Mouse (Mus musculus): ENCODE measurements around the gene Neu1. TPM values are rescaled to one million over a fixed set of nuclear protein-coding genes. Genes with fewer than 3 reads are reported as not detected.
A peak's percentile ranks its signal among the peaks of the same experiment; 100 is the strongest.

Neu1 gene
- polyA plus RNA-seq, 1 experiment from 2014 or later, result 19.6 TPM

GRCm38 (mm10) chr17:34893072-34893824 is 37.8 kb upstream of the Neu1 start:
- no peaks in the 10 kb centered on the region for H3K9me3 ChIP-seq (ENCODE audit: control insufficient read depth, low read length)
- H3K4me3 ChIP-seq (ENCODE audit: low read length), result peak overlapping the region; percentile 53
- no peak for ATAC-seq (ENCODE audit: low FRiP score, low TSS enrichment)
- peak overlapping the region; percentile 79 for H3K4me2 ChIP-seq (replicated peaks; ENCODE audit: low read depth, low read length)
- peak overlapping the region; percentile 48; the same call in 1 of the 2 replicates for H3K9ac ChIP-seq (ENCODE audit: low read depth, low read length)
- peaks cover 7% of the 10 kb centered on the region for H3K36me3 ChIP-seq (ENCODE audit: control insufficient read depth, insufficient read depth, low read length)
- WGBS, result 74% methylated on average over 12 of the region's 12 CpGs
- H3K4me1 ChIP-seq (ENCODE audit: control insufficient read depth, insufficient read depth, low read length), result peaks cover 10% of the 10 kb centered on the region
- peak overlapping the region; percentile 74; the same call in 1 of the 2 replicates for H3K27ac ChIP-seq (ENCODE audit: low read depth, low read length)
- H3K27me3 ChIP-seq (ENCODE audit: control insufficient read depth, insufficient read depth, low read length), result no peaks in the 10 kb centered on the region

GRCm38 (mm10) chr17:34894074-34894597 is 36.9 kb upstream of the Neu1 start:
- Histone ChIP-seq H3K27ac (ENCODE audit: low read depth, low read length) (peak overlapping the region; percentile 75), H3K36me3 (ENCODE audit: control insufficient read depth, insufficient read depth, low read length) (peaks cover 7% of the 10 kb centered on the region), H3K4me2 (replicated peaks; ENCODE audit: low read depth, low read length) (peak overlapping the region; percentile 79), H3K9me3 (ENCODE audit: control insufficient read depth, low read length) (no peaks in the 10 kb centered on the region), H3K4me3 (ENCODE audit: low read length) (peak overlapping the region; percentile 53), H3K27me3 (ENCODE audit: control insufficient read depth, insufficient read depth, low read length) (no peaks in the 10 kb centered on the region), H3K9ac (ENCODE audit: low read depth, low read length) (peak overlapping the region; percentile 78), H3K4me1 (ENCODE audit: control insufficient read depth, insufficient read depth, low read length) (peaks cover 10% of the 10 kb centered on the region)
- WGBS, result under 1% methylated on average over 42 of the region's 51 CpGs
- peak; percentile 92 for ATAC-seq (ENCODE audit: low FRiP score, low TSS enrichment)

GRCm38 (mm10) chr17:34894801-34895530 is 36.1 kb upstream of the Neu1 start:
- Histone ChIP-seq H3K4me1 (ENCODE audit: control insufficient read depth, insufficient read depth, low read length) (peaks cover 10% of the 10 kb centered on the region), H3K9ac (ENCODE audit: low read depth, low read length) (peak overlapping the region; percentile 78), H3K36me3 (ENCODE audit: control insufficient read depth, insufficient read depth, low read length) (peaks cover 7% of the 10 kb centered on the region), H3K27ac (ENCODE audit: low read depth, low read length) (peak overlapping the region; percentile 75), H3K27me3 (ENCODE audit: control insufficient read depth, insufficient read depth, low read length) (no peaks in the 10 kb centered on the region), H3K4me2 (replicated peaks; ENCODE audit: low read depth, low read length) (peak overlapping the region; percentile 79), H3K9me3 (ENCODE audit: control insufficient read depth, low read length) (no peaks in the 10 kb centered on the region), H3K4me3 (ENCODE audit: low read length) (peak overlapping the region; percentile 53)
- ATAC-seq (ENCODE audit: low FRiP score, low TSS enrichment), result peak; percentile 21
- 6% methylated on average over 49 of the region's 51 CpGs for WGBS

GRCm38 (mm10) chr17:34895724-34896123 is 35.3 kb upstream of the Neu1 start:
- WGBS, result 93% methylated on average over 15 of the region's 15 CpGs
- H3K9ac ChIP-seq (ENCODE audit: low read depth, low read length), result peak overlapping the region; percentile 78; the same call in 1 of the 2 replicates

GRCm38 (mm10) chr17:34896366-34896765 is 34.7 kb upstream of the Neu1 start:
- no peak overlapping the region for H3K4me3 ChIP-seq (ENCODE audit: low read length)
- ATAC-seq (ENCODE audit: low FRiP score, low TSS enrichment), result no peak

More at GRCm38 (mm10) chr17:34895724-34896123, 35.3 kb upstream of the Neu1 start:
- no peak for ATAC-seq (ENCODE audit: low FRiP score, low TSS enrichment)
- peak overlapping the region; percentile 75; the same call in 1 of the 2 replicates for H3K27ac ChIP-seq (ENCODE audit: low read depth, low read length)
- H3K4me2 ChIP-seq (replicated peaks; ENCODE audit: low read depth, low read length), result peak overlapping the region; percentile 79
- peaks cover 7% of the 10 kb centered on the region for H3K36me3 ChIP-seq (ENCODE audit: control insufficient read depth, insufficient read depth, low read length)
- peak overlapping the region; percentile 53 for H3K4me3 ChIP-seq (ENCODE audit: low read length)
- no peaks in the 10 kb centered on the region for H3K27me3 ChIP-seq (ENCODE audit: control insufficient read depth, insufficient read depth, low read length)
- H3K9me3 ChIP-seq (ENCODE audit: control insufficient read depth, low read length), result no peaks in the 10 kb centered on the region
- H3K4me1 ChIP-seq (ENCODE audit: control insufficient read depth, insufficient read depth, low read length), result peaks cover 10% of the 10 kb centered on the region

GRCm38 (mm10) chr17:34897373-34898159 is 33.5 kb upstream of the Neu1 start:
- peak overlapping the region; percentile 90 for H3K4me2 ChIP-seq (replicated peaks; ENCODE audit: low read depth, low read length)
- H3K36me3 ChIP-seq (ENCODE audit: control insufficient read depth, insufficient read depth, low read length), result peaks cover 13% of the 10 kb centered on the region
- peak overlapping the region; percentile 93 for H3K9ac ChIP-seq (ENCODE audit: low read depth, low read length)
- H3K27ac ChIP-seq (ENCODE audit: low read depth, low read length), result peak overlapping the region; percentile 97
- no peak for ATAC-seq (ENCODE audit: low FRiP score, low TSS enrichment)
- WGBS, result 16% methylated on average over 10 of the region's 10 CpGs
- H3K27me3 ChIP-seq (ENCODE audit: control insufficient read depth, insufficient read depth, low read length), result no peaks in the 10 kb centered on the region
- H3K9me3 ChIP-seq (ENCODE audit: control insufficient read depth, low read length), result no peaks in the 10 kb centered on the region
- H3K4me1 ChIP-seq (ENCODE audit: control insufficient read depth, insufficient read depth, low read length), result peaks cover 10% of the 10 kb centered on the region
- peak overlapping the region; percentile 92 for H3K4me3 ChIP-seq (ENCODE audit: low read length)

More at GRCm38 (mm10) chr17:34896366-34896765, 34.7 kb upstream of the Neu1 start:
- Histone ChIP-seq H3K27ac (ENCODE audit: low read depth, low read length) (no peak overlapping the region), H3K27me3 (ENCODE audit: control insufficient read depth, insufficient read depth, low read length) (no peaks in the 10 kb centered on the region), H3K4me1 (ENCODE audit: control insufficient read depth, insufficient read depth, low read length) (peaks cover 10% of the 10 kb centered on the region), H3K9me3 (ENCODE audit: control insufficient read depth, low read length) (no peaks in the 10 kb centered on the region), H3K36me3 (ENCODE audit: control insufficient read depth, insufficient read depth, low read length) (peaks cover 7% of the 10 kb centered on the region), H3K9ac (ENCODE audit: low read depth, low read length) (no peak overlapping the region), H3K4me2 (replicated peaks; ENCODE audit: low read depth, low read length) (peak overlapping the region; percentile 8; the same call in 1 of the 2 replicates)
- 87% methylated on average over 17 of the region's 17 CpGs for WGBS

GRCm38 (mm10) chr17:34898160-34898586 is 32.9 kb upstream of the Neu1 start, which contains the start of the genes C2 and Ehmt2:
C2 (minus strand) TSS chr17:34898265.
Ehmt2 (plus strand) TSS chr17:34898469.
- peak within 1 kb of the TSS; percentile 90 for H3K4me2 ChIP-seq (replicated peaks; ENCODE audit: low read depth, low read length)
- peak within 1 kb of the TSS; percentile 92 for H3K4me3 ChIP-seq (ENCODE audit: low read length)
- under 1% methylated on average over 32 of the region's 44 CpGs for WGBS
- ATAC-seq (ENCODE audit: low FRiP score, low TSS enrichment), result peak; percentile 53
- H3K9ac ChIP-seq (ENCODE audit: low read depth, low read length), result peak within 1 kb of the TSS; percentile 93
- H3K36me3 ChIP-seq (ENCODE audit: control insufficient read depth, insufficient read depth, low read length), result peaks cover 19% of the 10 kb centered on the region
- peaks cover 13% of the 10 kb centered on the region for H3K4me1 ChIP-seq (ENCODE audit: control insufficient read depth, insufficient read depth, low read length)
- no peaks in the 10 kb centered on the region for H3K27me3 ChIP-seq (ENCODE audit: control insufficient read depth, insufficient read depth, low read length)
- no peaks in the 10 kb centered on the region for H3K9me3 ChIP-seq (ENCODE audit: control insufficient read depth, low read length)
- H3K27ac ChIP-seq (ENCODE audit: low read depth, low read length), result peak within 1 kb of the TSS; percentile 97

- H3K36me3 ChIP-seq (ENCODE audit: control insufficient read depth, insufficient read depth, low read length), result peaks cover 24% of the 10 kb centered on the region
- peak overlapping the region; percentile 97 for H3K27ac ChIP-seq (ENCODE audit: low read depth, low read length)
- no peaks in the 10 kb centered on the region for H3K27me3 ChIP-seq (ENCODE audit: control insufficient read depth, insufficient read depth, low read length)
- peaks cover 13% of the 10 kb centered on the region for H3K4me1 ChIP-seq (ENCODE audit: control insufficient read depth, insufficient read depth, low read length)
- peak overlapping the region; percentile 90 for H3K4me2 ChIP-seq (replicated peaks; ENCODE audit: low read depth, low read length)
- WGBS, result 0% methylated on average over 18 of the region's 47 CpGs
- peak overlapping the region; percentile 92 for H3K4me3 ChIP-seq (ENCODE audit: low read length)
- H3K9ac ChIP-seq (ENCODE audit: low read depth, low read length), result peak overlapping the region; percentile 93
- no peaks in the 10 kb centered on the region for H3K9me3 ChIP-seq (ENCODE audit: control insufficient read depth, low read length)
- no peak for ATAC-seq (ENCODE audit: low FRiP score, low TSS enrichment)
These were observed 32.4 kb upstream of the Neu1 start for GRCm38 (mm10) chr17:34898706-34899052.
